Mouse (Mus musculus) spleen, adult 2 months (tissue): ENCODE results near the gene Papss2.

Experiments
- CTCF ChIP-seq: fragments of 200-500 bp; IDR thresholded peaks from 2 replicates; pipeline ENCODE4 v1.5.1; 2011; ENCODE audit warnings: mild to moderate bottlenecking, inconsistent platforms; ENCODE audit not compliant: insufficient read depth, insufficient read length, insufficient replicate concordance; ENCODE audit errors: extremely low read depth
- POLR2A ChIP-seq: fragments of 200-500 bp; IDR thresholded peaks from 2 replicates; pipeline ENCODE4 v1.6.1; 2011; ENCODE audit warnings: low read depth, low read length, inconsistent platforms

GRCm38 (mm10) chr19:32604563-32605252, 9.1 kb downstream of the Papss2 start:
- no peak for TF ChIP-seq CTCF
- TF ChIP-seq POLR2A: no peak
